Mouse (Mus musculus) ES-E14 (cell line): ENCODE data around the gene Btn2a2. TPM values are rescaled to one million over a fixed set of nuclear protein-coding genes. Genes with fewer than 3 reads are reported as not detected.

ENCODE experiments used
- DNase-seq: peaks from one replicate; pipeline ENCODE4 v3.0.0-alpha.2; 2013; ENCODE audit warnings: low read depth, low spot score
- H3K27ac ChIP-seq: 2 replicates; pipeline ENCODE4 v1.5.1; 2012; ENCODE audit warnings: low read depth, mild to moderate bottlenecking, low read length, moderate library complexity, mixed read lengths; ENCODE audit not compliant: poor library complexity, insufficient read depth, severe bottlenecking
- H3K36me3 ChIP-seq: 2 replicates; pipeline ENCODE4 v1.6.1; 2012; ENCODE audit warnings: mild to moderate bottlenecking, low read length, moderate library complexity, mixed read lengths; ENCODE audit not compliant: control insufficient read depth, poor library complexity, insufficient read depth, severe bottlenecking
- H3K4me1 ChIP-seq, 2 experiments: fragments of 150-350 bp in 1 of 2; sonication (generic) in 1 of 2; 2 replicates each; pipeline ENCODE4 v1.6.1; 2012; ENCODE audit warnings: low read length in 2 of 2, mild to moderate bottlenecking in 1 of 2, mixed read lengths in 1 of 2; ENCODE audit not compliant: control insufficient read depth in 2 of 2, insufficient read depth in 2 of 2, poor library complexity in 1 of 2
- H3K4me3 ChIP-seq, 2 experiments: fragments of 150-350 bp in 1 of 2; sonication (generic) in 1 of 2; 2 replicates each; pipeline ENCODE4 v1.5.1; 2012; ENCODE audit warnings: low read length in 2 of 2, low read depth in 1 of 2, mild to moderate bottlenecking in 1 of 2, mixed read lengths in 1 of 2; ENCODE audit not compliant: insufficient read depth in 1 of 2, poor library complexity in 1 of 2, severe bottlenecking in 1 of 2
- H3K9ac ChIP-seq: 2 replicates; pipeline ENCODE4 v1.6.1; 2012; ENCODE audit warnings: low read depth, mild to moderate bottlenecking, low read length, mixed read lengths; ENCODE audit not compliant: poor library complexity, insufficient read depth, severe bottlenecking
- H3K9me3 ChIP-seq: fragments of 150-350 bp; sonication (generic); 2 replicates; pipeline ENCODE4 v1.6.1; 2012; ENCODE audit warnings: low read depth, mild to moderate bottlenecking, low read length; ENCODE audit not compliant: control insufficient read depth, insufficient read depth
- CHD2 ChIP-seq: IDR thresholded peaks from 2 replicates; pipeline ENCODE4 v1.6.1; 2014; ENCODE audit warnings: mild to moderate bottlenecking, low read depth, low read length, inconsistent platforms
- HCFC1 ChIP-seq: IDR thresholded peaks from 2 replicates; pipeline ENCODE4 v1.6.1; 2012; ENCODE audit warnings: low read length, inconsistent platforms, borderline replicate concordance; ENCODE audit not compliant: insufficient read depth
- MAFK ChIP-seq: IDR thresholded peaks from 2 replicates; pipeline ENCODE4 v1.6.1; 2014; ENCODE audit warnings: mild to moderate bottlenecking, low read depth, low read length, inconsistent platforms; ENCODE audit not compliant: insufficient read depth
- ZC3H11A ChIP-seq: IDR thresholded peaks from 2 replicates; pipeline ENCODE4 v1.6.1; 2012; ENCODE audit warnings: low read depth, mild to moderate bottlenecking, inconsistent platforms, low read length, borderline replicate concordance
- ZNF384 ChIP-seq: IDR thresholded peaks from 2 replicates; pipeline ENCODE4 v1.6.1; 2012; ENCODE audit warnings: low read depth, low read length, inconsistent platforms
- in situ Hi-C, 2 experiments: fragments of 600-800 bp; cut with MboI; formaldehyde crosslinking; loops; one replicate each; pipeline ENCODE4 v1.15.1; 2025; ENCODE audit warnings: low sequenced_read_pairs in 2 of 2, inconsistent platforms in 1 of 2; ENCODE audit not compliant: unreplicated experiment in 2 of 2
- total RNA-seq: library from RNA; depleted of rRNA; stranded (reverse); fragments of 300-350 nt; gene quantifications from 2 replicates; pipeline ENCODE4 v1.2.3, GENCODE M21; 2012

The Btn2a2 gene
- total RNA-seq, 1 experiment: 1.5 TPM

GRCm38 (mm10) chr13:23449235-23450095 is 39.2 kb downstream of the Btn2a2 start:
- H3K4me3 ChIP-seq: peak overlapping the region; percentile 60 to 70
- H3K9ac ChIP-seq: no peak overlapping the region
- no peaks in the 10 kb centered on the region for H3K9me3 ChIP-seq
- no peak for DNase-seq
- peaks cover 3 to 4% of the 10 kb centered on the region in 2 experiments; a peak in 2 of 4 replicates for H3K4me1 ChIP-seq
- in situ Hi-C loops: loop anchor here (25.0 kb wide), 1 partner anchor 1537 kb away; no protein-coding TSS in a partner anchor
- no peaks in the 10 kb centered on the region for H3K36me3 ChIP-seq
- TF ChIP-seq HCFC1: 0 out of 2 replicates have a peak, but pooled peaks have one; percentile 24
- TF ChIP-seq MAFK: 0 out of 2 replicates have a peak, but pooled peaks have one; percentile 34
- TF ChIP-seq ZC3H11A: no peak
- H3K27ac ChIP-seq: no peak overlapping the region

GRCm38 (mm10) chr13:23448758-23449157 is 39.9 kb downstream of the Btn2a2 start:
- Histone ChIP-seq H3K9me3 (no peaks in the 10 kb centered on the region), H3K36me3 (no peaks in the 10 kb centered on the region), H3K9ac (no peak overlapping the region), H3K4me1 (peaks cover 3 to 4% of the 10 kb centered on the region in 2 experiments; a peak in 2 of 4 replicates), H3K4me3 (peak overlapping the region in 1 of 2 experiments; percentile 60; a peak in 2 of 4 replicates), H3K27ac (no peak overlapping the region)
- TF ChIP-seq ZC3H11A (no peak), HCFC1 (no peak), ZNF384 (no peak), MAFK (no peak), CHD2 (no peak)
- no peak for DNase-seq
- in situ Hi-C loops: loop anchor here (25.0 kb wide), 1 partner anchor 1536 kb away; no protein-coding TSS in a partner anchor

DNA sequence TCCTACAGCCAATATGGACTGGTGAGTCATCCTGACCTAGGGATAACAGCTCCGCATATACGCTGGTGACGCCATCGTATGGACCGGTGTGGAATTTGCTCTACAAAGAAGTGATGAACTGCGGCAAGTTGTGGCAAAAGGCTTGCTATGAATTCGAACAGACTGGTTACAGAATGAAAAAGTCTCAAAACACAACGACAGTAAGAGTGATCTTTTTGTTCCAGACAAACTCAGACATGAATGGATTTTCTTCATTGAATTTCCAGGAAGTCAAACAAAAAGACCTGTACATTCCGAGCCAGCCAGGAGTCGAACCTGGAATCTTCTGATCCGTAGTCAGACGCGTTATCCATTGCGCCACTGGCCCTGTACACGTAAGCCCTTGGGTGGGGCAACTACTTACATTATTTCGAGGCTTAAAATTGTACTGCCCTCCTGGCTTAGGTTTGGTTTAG is 42.1 kb downstream of the Btn2a2 start:
- Histone ChIP-seq H3K27ac (peak overlapping the region; percentile 74; the same call in 1 of the 2 replicates), H3K9me3 (no peaks in the 10 kb centered on the region), H3K4me1 (peaks cover 3 to 4% of the 10 kb centered on the region in 2 experiments; a peak in 2 of 4 replicates), H3K9ac (peak overlapping the region; percentile 74; the same call in 1 of the 2 replicates), H3K4me3 (peak overlapping the region; percentile 74 to 91), H3K36me3 (no peaks in the 10 kb centered on the region)
- in situ Hi-C loops: loop anchor here (25.0 kb wide), 1 partner anchor 1534 kb away; no protein-coding TSS in a partner anchor
- no peak for TF ChIP-seq ZNF384
- no peak for TF ChIP-seq ZC3H11A
- no peak for TF ChIP-seq HCFC1
- peak; percentile 88 for TF ChIP-seq MAFK
- no peak for TF ChIP-seq CHD2
- no peak for DNase-seq

DNA sequence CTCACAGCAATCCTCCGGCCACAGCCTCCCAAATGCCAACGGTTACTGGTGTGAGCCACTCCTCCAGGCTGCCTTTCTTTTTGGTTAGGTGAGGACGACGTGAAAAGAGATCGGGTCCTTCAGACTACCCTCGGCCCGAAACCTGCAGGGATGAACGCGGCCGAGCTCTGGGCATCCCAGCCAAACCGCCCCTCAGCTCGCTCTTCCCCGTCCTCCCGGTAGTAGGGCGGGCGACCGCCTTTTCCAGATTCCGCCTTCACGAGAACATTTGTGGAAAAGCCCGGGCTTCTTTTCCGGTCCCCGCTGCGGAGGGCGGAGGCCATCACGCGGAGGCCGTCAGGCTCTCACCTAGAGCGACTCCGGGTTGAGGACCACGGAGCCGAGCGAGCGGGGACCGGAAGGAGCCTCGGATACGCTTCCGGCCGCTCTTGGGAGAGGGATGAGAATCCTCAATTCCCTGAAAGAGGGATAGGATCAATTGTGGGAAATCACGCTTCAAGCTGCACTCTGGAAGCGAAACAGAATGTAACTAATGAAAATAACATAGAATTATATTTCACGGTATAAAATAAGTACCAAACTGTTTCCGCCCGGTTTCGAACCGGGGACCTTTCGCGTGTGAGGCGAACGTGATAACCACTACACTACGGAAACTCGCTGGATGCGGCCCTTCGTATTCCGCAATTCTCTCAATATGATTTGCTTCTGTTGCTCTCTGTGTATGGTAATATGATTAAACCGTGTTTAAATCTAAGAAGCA is 42.9 kb downstream of the Btn2a2 start:
- TF ChIP-seq ZNF384 (no peak), MAFK (peak; percentile 85), HCFC1 (peak; percentile 76), CHD2 (no peak)
- no peaks in the 10 kb centered on the region for H3K36me3 ChIP-seq
- peaks cover 3 to 4% of the 10 kb centered on the region in 2 experiments; a peak in 2 of 4 replicates for H3K4me1 ChIP-seq
- in situ Hi-C loops: loop anchor here (25.0 kb wide), 1 partner anchor 1533 kb away; no protein-coding TSS in a partner anchor
- peak overlapping the region; percentile 95 for H3K9ac ChIP-seq
- peak overlapping the region; percentile 74 to 91 for H3K4me3 ChIP-seq
- no peaks in the 10 kb centered on the region for H3K9me3 ChIP-seq
- DNase-seq: no peak
- H3K27ac ChIP-seq: peak overlapping the region; percentile 99
